Mouse (Mus musculus): ENCODE results near the gene Pid1. TPM values are rescaled to one million over a fixed set of nuclear protein-coding genes. Genes with fewer than 3 reads are reported as not detected.

Pid1 gene
- polyA plus RNA-seq, 1 experiment from 2014 or later: 43.6 TPM

GRCm38 (mm10) chr1:84387616-84388015, 23.6 kb upstream of the Pid1 start:
- no peak overlapping the region for H3K27ac ChIP-seq
- no peak for ATAC-seq (ENCODE audit: insufficient number of reproducible peaks, insufficient read depth, low FRiP score, low TSS enrichment, low read depth)
- H3K36me3 ChIP-seq: no peaks in the 10 kb centered on the region
- no peaks in the 10 kb centered on the region for H3K4me1 ChIP-seq
- H3K27me3 ChIP-seq: no peaks in the 10 kb centered on the region
- H3K4me2 ChIP-seq: no peak overlapping the region
- H3K4me3 ChIP-seq: no peak overlapping the region
- 55% methylated on average over 4 of the region's 4 CpGs for WGBS
- H3K9me3 ChIP-seq: no peaks in the 10 kb centered on the region
- no peak overlapping the region for H3K9ac ChIP-seq

- Histone ChIP-seq H3K36me3 (no peaks in the 10 kb centered on the region), H3K4me2 (no peak overlapping the region), H3K4me1 (no peaks in the 10 kb centered on the region), H3K9ac (no peak overlapping the region), H3K27me3 (no peaks in the 10 kb centered on the region), H3K4me3 (no peak overlapping the region), H3K9me3 (no peaks in the 10 kb centered on the region), H3K27ac (no peak overlapping the region)
- 71% methylated on average over 8 of the region's 8 CpGs for WGBS
- no peak for ATAC-seq (ENCODE audit: insufficient number of reproducible peaks, insufficient read depth, low FRiP score, low TSS enrichment, low read depth)
Measured at GRCm38 (mm10) chr1:84386481-84387146, 22.6 kb upstream of the Pid1 start.

GRCm38 (mm10) chr1:84382709-84383108, 18.7 kb upstream of the Pid1 start:
- no peak for ATAC-seq (ENCODE audit: insufficient number of reproducible peaks, insufficient read depth, low FRiP score, low TSS enrichment, low read depth)
- no peak overlapping the region for H3K9ac ChIP-seq
- no peaks in the 10 kb centered on the region for H3K36me3 ChIP-seq
- H3K27ac ChIP-seq: no peak overlapping the region
- 79% methylated on average over 1 of the region's 1 CpGs for WGBS
- H3K27me3 ChIP-seq: no peaks in the 10 kb centered on the region
- no peaks in the 10 kb centered on the region for H3K4me1 ChIP-seq
- no peak overlapping the region for H3K4me2 ChIP-seq
- no peaks in the 10 kb centered on the region for H3K9me3 ChIP-seq
- no peak overlapping the region for H3K4me3 ChIP-seq

GRCm38 (mm10) chr1:84382064-84382463, 18.1 kb upstream of the Pid1 start:
- no peaks in the 10 kb centered on the region for H3K9me3 ChIP-seq
- no peak for ATAC-seq (ENCODE audit: insufficient number of reproducible peaks, insufficient read depth, low FRiP score, low TSS enrichment, low read depth)
- WGBS: 89% methylated on average over 5 of the region's 5 CpGs
- no peak overlapping the region for H3K9ac ChIP-seq
- H3K27ac ChIP-seq: no peak overlapping the region
- no peaks in the 10 kb centered on the region for H3K4me1 ChIP-seq
- no peak overlapping the region for H3K4me2 ChIP-seq
- no peak overlapping the region for H3K4me3 ChIP-seq
- no peaks in the 10 kb centered on the region for H3K27me3 ChIP-seq
- H3K36me3 ChIP-seq: no peaks in the 10 kb centered on the region

- no peak for ATAC-seq (ENCODE audit: insufficient number of reproducible peaks, insufficient read depth, low FRiP score, low TSS enrichment, low read depth)
- H3K27me3 ChIP-seq: no peaks in the 10 kb centered on the region
- no peaks in the 10 kb centered on the region for H3K4me1 ChIP-seq
- H3K9me3 ChIP-seq: no peaks in the 10 kb centered on the region
- WGBS: 55% methylated on average over 3 of the region's 3 CpGs
- no peaks in the 10 kb centered on the region for H3K36me3 ChIP-seq
- H3K4me3 ChIP-seq: no peak overlapping the region
- H3K4me2 ChIP-seq: no peak overlapping the region
- H3K9ac ChIP-seq: no peak overlapping the region
- H3K27ac ChIP-seq: no peak overlapping the region
Measured at GRCm38 (mm10) chr1:84380895-84381294, 16.9 kb upstream of the Pid1 start.

GRCm38 (mm10) chr1:84367733-84368132, 3.8 kb upstream of the Pid1 start:
- H3K27me3 ChIP-seq: peaks cover 9% of the 10 kb centered on the region; the same call in 1 of the 2 replicates

GRCm38 (mm10) chr1:84366553-84366952, 2.6 kb upstream of the Pid1 start:
- Histone ChIP-seq H3K4me1 (no peaks in the 10 kb centered on the region), H3K9ac (no peak overlapping the region), H3K36me3 (no peaks in the 10 kb centered on the region), H3K4me2 (no peak overlapping the region), H3K27ac (no peak overlapping the region), H3K9me3 (no peaks in the 10 kb centered on the region), H3K4me3 (no peak overlapping the region), H3K27me3 (peaks cover 9% of the 10 kb centered on the region; the same call in 1 of the 2 replicates)
- ATAC-seq (ENCODE audit: insufficient number of reproducible peaks, insufficient read depth, low FRiP score, low TSS enrichment, low read depth): no peak
- 81% methylated on average over 3 of the region's 3 CpGs for WGBS

More at GRCm38 (mm10) chr1:84367733-84368132, 3.8 kb upstream of the Pid1 start:
- H3K9ac ChIP-seq: no peak overlapping the region
- H3K9me3 ChIP-seq: no peaks in the 10 kb centered on the region
- no peak overlapping the region for H3K4me3 ChIP-seq
- H3K4me1 ChIP-seq: no peaks in the 10 kb centered on the region
- no peak overlapping the region for H3K27ac ChIP-seq
- WGBS: 76% methylated on average over 3 of the region's 3 CpGs
- no peak for ATAC-seq (ENCODE audit: insufficient number of reproducible peaks, insufficient read depth, low FRiP score, low TSS enrichment, low read depth)
- H3K4me2 ChIP-seq: no peak overlapping the region
- H3K36me3 ChIP-seq: no peaks in the 10 kb centered on the region

- H3K36me3 ChIP-seq: no peaks in the 10 kb centered on the region
- H3K4me1 ChIP-seq: no peaks in the 10 kb centered on the region
- no peak overlapping the region for H3K27ac ChIP-seq
- H3K9ac ChIP-seq: no peak overlapping the region
- no peaks in the 10 kb centered on the region for H3K9me3 ChIP-seq
- H3K4me2 ChIP-seq: no peak overlapping the region
- WGBS: 83% methylated on average over 7 of the region's 7 CpGs
- H3K27me3 ChIP-seq: peaks cover 9% of the 10 kb centered on the region; the same call in 1 of the 2 replicates
- no peak for ATAC-seq (ENCODE audit: insufficient number of reproducible peaks, insufficient read depth, low FRiP score, low TSS enrichment, low read depth)
- H3K4me3 ChIP-seq: no peak overlapping the region
Measured at GRCm38 (mm10) chr1:84362709-84363617, 1.0 kb downstream of the Pid1 start.

- H3K4me2 ChIP-seq: no peak overlapping the region
- WGBS: 63% methylated on average over 1 of the region's 1 CpGs
Measured at GRCm38 (mm10) chr1:84362209-84362608, 1.8 kb downstream of the Pid1 start.

GRCm38 (mm10) chr1:84361389-84361788, 2.6 kb downstream of the Pid1 start:
- H3K9ac ChIP-seq: no peak overlapping the region
- 0 out of 2 replicates have a peak, but pooled peaks cover 5% of the 10 kb centered on the region for H3K27me3 ChIP-seq
- H3K36me3 ChIP-seq: no peaks in the 10 kb centered on the region
- no peak overlapping the region for H3K4me3 ChIP-seq
- H3K27ac ChIP-seq: no peak overlapping the region
- H3K4me2 ChIP-seq: no peak overlapping the region
- no peaks in the 10 kb centered on the region for H3K9me3 ChIP-seq
- no peaks in the 10 kb centered on the region for H3K4me1 ChIP-seq
- 72% methylated on average over 3 of the region's 3 CpGs for WGBS
- ATAC-seq (ENCODE audit: insufficient number of reproducible peaks, insufficient read depth, low FRiP score, low TSS enrichment, low read depth): no peak

More at GRCm38 (mm10) chr1:84362209-84362608, 1.8 kb downstream of the Pid1 start:
- no peak overlapping the region for H3K27ac ChIP-seq
- no peak overlapping the region for H3K9ac ChIP-seq
- H3K36me3 ChIP-seq: no peaks in the 10 kb centered on the region
- no peak for ATAC-seq (ENCODE audit: insufficient number of reproducible peaks, insufficient read depth, low FRiP score, low TSS enrichment, low read depth)
- H3K27me3 ChIP-seq: peaks cover 7% of the 10 kb centered on the region; the same call in 1 of the 2 replicates
- no peaks in the 10 kb centered on the region for H3K4me1 ChIP-seq
- H3K9me3 ChIP-seq: no peaks in the 10 kb centered on the region
- no peak overlapping the region for H3K4me3 ChIP-seq

GRCm38 (mm10) chr1:84359611-84360500, 4.1 kb downstream of the Pid1 start:
- WGBS: 81% methylated on average over 6 of the region's 6 CpGs
- no peaks in the 10 kb centered on the region for H3K36me3 ChIP-seq
- no peak overlapping the region for H3K4me2 ChIP-seq
- no peak overlapping the region for H3K9ac ChIP-seq
- no peak for ATAC-seq (ENCODE audit: insufficient number of reproducible peaks, insufficient read depth, low FRiP score, low TSS enrichment, low read depth)
- H3K9me3 ChIP-seq: no peaks in the 10 kb centered on the region
- H3K27ac ChIP-seq: no peak overlapping the region
- H3K27me3 ChIP-seq: 0 out of 2 replicates have a peak, but pooled peaks cover 5% of the 10 kb centered on the region
- no peak overlapping the region for H3K4me3 ChIP-seq
- H3K4me1 ChIP-seq: no peaks in the 10 kb centered on the region

Measured in embryonic facial prominence, embryonic 13.5 days (tissue).